ENCODE assay signal across 11 mouse cellular contexts in genomic region chr9:105774878-105775277, GRCm38 (mm10). TPM values are rescaled to one million over a fixed set of nuclear protein-coding genes. Genes with fewer than 3 reads are reported as not detected.
DNase-seq lines count a peak whose midpoint lies in the region; ATAC-seq and TF ChIP-seq lines count a peak whose summit lies in the region.
"Had no signal": no experiment of that assay in that cellular context is flagged by ENCODE, and none has a peak within 500 bp of the region (broad histone marks: within the 10 kb centered on the region; RNA-seq: fewer than 3 reads in every experiment).

No protein-coding gene starts in this region.

- intact Hi-C loops in left cerebral cortex, postnatal 25 days (cut with DNase I) = no loop called here

- no peaks in the 10 kb centered on the region; the same call in 1 of the 2 replicates for H3K9me3 ChIP-seq in embryonic facial prominence, embryonic 14.5 days (ENCODE audit: control insufficient read depth, low read length)
- H3K9me3 ChIP-seq in embryonic facial prominence, embryonic 10.5 days = no peaks in the 10 kb centered on the region
- no peaks in the 10 kb centered on the region for H3K9me3 ChIP-seq in midbrain, embryonic 14.5 days (ENCODE audit: control insufficient read depth, low read length)
- no peaks in the 10 kb centered on the region for H3K9me3 ChIP-seq in midbrain, embryonic 16.5 days (replicated peaks; ENCODE audit: control insufficient read depth, low read length, poor library complexity, severe bottlenecking)
- no peaks in the 10 kb centered on the region; the same call in 1 of the 2 replicates for H3K9me3 ChIP-seq in heart, postnatal 0 days (replicated peaks; ENCODE audit: control insufficient read depth, low read length)
- H3K9me3 ChIP-seq: midbrain, embryonic 15.5 days had no signal

- 59% methylated on average over 7 of the region's 7 CpGs for WGBS in embryonic facial prominence, embryonic 14.5 days
- 90% methylated on average over 7 of the region's 7 CpGs for WGBS in embryonic facial prominence, embryonic 10.5 days
- 82% methylated on average over 7 of the region's 7 CpGs for WGBS in midbrain, embryonic 14.5 days
- WGBS in midbrain, embryonic 16.5 days = 75% methylated on average over 7 of the region's 7 CpGs
- 53% methylated on average over 7 of the region's 7 CpGs for WGBS in heart, postnatal 0 days

- ATAC-seq in embryonic facial prominence, embryonic 14.5 days (ENCODE audit: low read depth) = 0 out of 2 replicates have a peak, but pooled peaks have one; percentile 15
- no peak for ATAC-seq in midbrain, embryonic 14.5 days (ENCODE audit: low FRiP score, low TSS enrichment)
- no peak for ATAC-seq in midbrain, embryonic 16.5 days
- ATAC-seq in heart, postnatal 0 days (ENCODE audit: insufficient read depth, low read depth) = 0 out of 2 replicates have a peak, but pooled peaks have one; percentile 45
- ATAC-seq: liver, embryonic 12.5 days; midbrain, embryonic 15.5 days had no signal

- H3K27me3 ChIP-seq in embryonic facial prominence, embryonic 14.5 days (replicated peaks; ENCODE audit: control insufficient read depth, insufficient read depth, low read length) = no peaks in the 10 kb centered on the region
- no peaks in the 10 kb centered on the region for H3K27me3 ChIP-seq in embryonic facial prominence, embryonic 10.5 days (replicated peaks; ENCODE audit: low read depth, poor library complexity, severe bottlenecking)
- no peaks in the 10 kb centered on the region for H3K27me3 ChIP-seq in midbrain, embryonic 14.5 days (ENCODE audit: control insufficient read depth, insufficient read depth, low read length)
- H3K27me3 ChIP-seq in midbrain, embryonic 16.5 days (ENCODE audit: control insufficient read depth, insufficient read depth, low read depth, low read length) = no peaks in the 10 kb centered on the region
- H3K27me3 ChIP-seq in heart, postnatal 0 days (ENCODE audit: control insufficient read depth, insufficient read depth, low read length) = no peaks in the 10 kb centered on the region
- H3K27me3 ChIP-seq: liver, embryonic 12.5 days; midbrain, embryonic 15.5 days had no signal

- no peak for TF ChIP-seq EP300 in heart, postnatal 0 days (IDR thresholded peaks at IDR 0.05; ENCODE audit: low read depth)

- H3K4me3 ChIP-seq in embryonic facial prominence, embryonic 14.5 days (ENCODE audit: low read depth, low read length) = no peak overlapping the region
- H3K4me3 ChIP-seq in embryonic facial prominence, embryonic 10.5 days = no peak overlapping the region
- H3K4me3 ChIP-seq in midbrain, embryonic 14.5 days (replicated peaks; ENCODE audit: low read depth, low read length) = no peak overlapping the region
- no peak overlapping the region for H3K4me3 ChIP-seq in midbrain, embryonic 16.5 days (ENCODE audit: low read depth, low read length)
- H3K4me3 ChIP-seq in heart, postnatal 0 days (ENCODE audit: low read depth, low read length) = no peak overlapping the region
- H3K4me3 ChIP-seq: liver, embryonic 12.5 days; midbrain, embryonic 15.5 days had no signal

- no peak overlapping the region for H3K4me2 ChIP-seq in embryonic facial prominence, embryonic 14.5 days (ENCODE audit: low read depth, low read length)
- H3K4me2 ChIP-seq in midbrain, embryonic 14.5 days (ENCODE audit: low read length) = no peak overlapping the region
- H3K4me2 ChIP-seq in midbrain, embryonic 16.5 days (ENCODE audit: low read length) = no peak overlapping the region
- no peak overlapping the region for H3K4me2 ChIP-seq in heart, postnatal 0 days (ENCODE audit: low read depth, low read length)
- H3K4me2 ChIP-seq: liver, embryonic 12.5 days; midbrain, embryonic 15.5 days had no signal

- H3K9ac ChIP-seq in embryonic facial prominence, embryonic 14.5 days (ENCODE audit: low read depth, low read length) = no peak overlapping the region
- H3K9ac ChIP-seq in midbrain, embryonic 14.5 days (replicated peaks; ENCODE audit: low read length) = no peak overlapping the region
- H3K9ac ChIP-seq in midbrain, embryonic 16.5 days (ENCODE audit: low read depth, low read length) = no peak overlapping the region
- H3K9ac ChIP-seq in heart, postnatal 0 days (replicated peaks; ENCODE audit: low read depth, low read length) = no peak overlapping the region
- H3K9ac ChIP-seq: liver, embryonic 12.5 days; midbrain, embryonic 15.5 days had no signal

- H3K27ac ChIP-seq in embryonic facial prominence, embryonic 14.5 days (replicated peaks; ENCODE audit: low read depth, low read length) = no peak overlapping the region
- no peak overlapping the region for H3K27ac ChIP-seq in embryonic facial prominence, embryonic 10.5 days (replicated peaks)
- H3K27ac ChIP-seq in midbrain, embryonic 14.5 days (replicated peaks; ENCODE audit: low read depth, low read length) = no peak overlapping the region
- H3K27ac ChIP-seq in midbrain, embryonic 16.5 days (ENCODE audit: low read length) = no peak overlapping the region
- H3K27ac ChIP-seq in heart, postnatal 0 days (ENCODE audit: low read depth) = no peak overlapping the region
- H3K27ac ChIP-seq: liver, embryonic 12.5 days; midbrain, embryonic 15.5 days had no signal

- no peaks in the 10 kb centered on the region for H3K36me3 ChIP-seq in embryonic facial prominence, embryonic 14.5 days (ENCODE audit: control insufficient read depth, insufficient read depth, low read length)
- H3K36me3 ChIP-seq in embryonic facial prominence, embryonic 10.5 days (replicated peaks) = no peaks in the 10 kb centered on the region
- no peaks in the 10 kb centered on the region for H3K36me3 ChIP-seq in midbrain, embryonic 14.5 days (ENCODE audit: control insufficient read depth, insufficient read depth, low read length)
- H3K36me3 ChIP-seq in midbrain, embryonic 16.5 days (ENCODE audit: control insufficient read depth, insufficient read depth, low read length) = no peaks in the 10 kb centered on the region
- H3K36me3 ChIP-seq in heart, postnatal 0 days (replicated peaks; ENCODE audit: control insufficient read depth, insufficient read depth, low read length) = no peaks in the 10 kb centered on the region
- H3K36me3 ChIP-seq: liver, embryonic 12.5 days; midbrain, embryonic 15.5 days had no signal

- TF ChIP-seq CTCF in heart, postnatal 0 days (IDR thresholded peaks at IDR 0.05; ENCODE audit: low read depth) = no peak

- H3K4me1 ChIP-seq in embryonic facial prominence, embryonic 14.5 days (ENCODE audit: control insufficient read depth, insufficient read depth, low read length) = peaks cover 4% of the 10 kb centered on the region; the same call in 1 of the 2 replicates
- peaks cover 19% of the 10 kb centered on the region for H3K4me1 ChIP-seq in embryonic facial prominence, embryonic 10.5 days
- peaks cover 3% of the 10 kb centered on the region; the same call in 1 of the 2 replicates for H3K4me1 ChIP-seq in midbrain, embryonic 14.5 days (ENCODE audit: control insufficient read depth, insufficient read depth, low read length)
- H3K4me1 ChIP-seq in midbrain, embryonic 16.5 days (ENCODE audit: control insufficient read depth, insufficient read depth, low read length) = 0 out of 2 replicates have a peak, but pooled peaks cover 4% of the 10 kb centered on the region
- H3K4me1 ChIP-seq in heart, postnatal 0 days (ENCODE audit: control insufficient read depth, insufficient read depth) = peaks cover 9% of the 10 kb centered on the region
- H3K4me1 ChIP-seq: liver, embryonic 12.5 days had no signal

- peak; percentile 74 for DNase-seq in embryonic facial prominence, embryonic 14.5 days (ENCODE audit: low spot score)
- DNase-seq in embryonic facial prominence, embryonic 10.5 days (ENCODE audit: low spot score) = no peak
- peak; percentile 17 for DNase-seq in midbrain, embryonic 14.5 days
- DNase-seq in heart, postnatal 0 days (ENCODE audit: low spot score) = peak; percentile 33
- DNase-seq in lung, postnatal 36 days = peak; percentile 35
- no peak for DNase-seq in natural killer cell, adult 2 months (ENCODE audit: low spot score in 2 of 2)
- DNase-seq in left cerebral cortex, postnatal 25 days (ENCODE audit: low spot score in 2 of 2) = no peak
- DNase-seq: cerebellum, adult 11 months had no signal

RNA-seq across cellular contexts. Expression of gene Col6a6, which starts 53.1 kb away (rescaled TPM):
- 7.8 and 8.0 TPM in 2 replicates for polyA plus RNA-seq in embryonic facial prominence, embryonic 14.5 days (2014; fragmentation: Nextera tagmentation; extraction: Ambion mirVana)
- 0.06 and 0.11 TPM in 2 replicates for polyA plus RNA-seq in embryonic facial prominence, embryonic 10.5 days (2016; fragmentation: Nextera tagmentation; extraction: Ambion mirVana)
- 0.08 and 0.09 TPM in 2 replicates for polyA plus RNA-seq in midbrain, embryonic 14.5 days (2014; fragmentation: Nextera tagmentation; extraction: Ambion mirVana)
- 0.16 and 0.24 TPM in 2 replicates for polyA plus RNA-seq in midbrain, embryonic 16.5 days (2015; fragmentation: Nextera tagmentation; extraction: Ambion mirVana)
- 3.7 and 5.4 TPM in 2 replicates for total RNA-seq in heart, postnatal 0 days (2014; rRNA removed; ENCODE audit: low replicate concordance)
- 1.5 and 1.7 TPM in 2 replicates for polyA plus RNA-seq in heart, postnatal 0 days (2015; fragmentation: Nextera tagmentation; extraction: Ambion mirVana)
- total RNA-seq in left cerebral cortex, postnatal 25 days (2021) = under 1 TPM; 0.34 TPM

Comparison
In these comparisons a context has a peak if more than half of its experiments do, and no peak if none do; other contexts are left out.
1. DNase-seq: peak in embryonic facial prominence, embryonic 14.5 days (single experiment), midbrain, embryonic 14.5 days (single experiment), heart, postnatal 0 days (single experiment) and lung, postnatal 36 days (single experiment); none in embryonic facial prominence, embryonic 10.5 days (single experiment), natural killer cell, adult 2 months (0 of 2) and left cerebral cortex, postnatal 25 days (0 of 2).
2. ATAC-seq: peak in embryonic facial prominence, embryonic 14.5 days (single experiment) and heart, postnatal 0 days (single experiment); none in midbrain, embryonic 14.5 days (single experiment) and midbrain, embryonic 16.5 days (single experiment).